Mouse (Mus musculus): ENCODE data around the gene 1110012L19Rik. TPM values are rescaled to one million over a fixed set of nuclear protein-coding genes. Genes with fewer than 3 reads are reported as not detected.
A peak's percentile ranks its signal among the peaks of the same experiment; 100 is the strongest.
"Not testable (repeated sequence)": the region's sequence is repeated elsewhere in the genome, so short reads cannot be mapped to it uniquely, and the experiment has no call there.

The 1110012L19Rik gene
- total RNA-seq (2022): 10 to 100 TPM; 10.7 to 14.9 (median 12.9) TPM

- peak; percentile 78 to 81 for DNase-seq (ENCODE audit: low spot score in 2 of 2)
Measured at GRCm38 (mm10) chrX:70385276-70385961, at the start of gene 1110012L19Rik. Gene 1110012L19Rik, plus strand, starts transcription at chrX:70385877.

- DNase-seq (ENCODE audit: low spot score in 2 of 2): peak in 1 of 2 experiments; percentile 4
Measured at GRCm38 (mm10) chrX:70362985-70363384, 22.7 kb upstream of the 1110012L19Rik start.

GRCm38 (mm10) chrX:70363446-70363845, 22.2 kb upstream of the 1110012L19Rik start:
- no peak for DNase-seq (ENCODE audit: low spot score in 2 of 2)

- no peak for DNase-seq (ENCODE audit: low spot score in 2 of 2)
Measured at GRCm38 (mm10) chrX:70364202-70364601, 21.5 kb upstream of the 1110012L19Rik start.

- DNase-seq (ENCODE audit: low spot score in 2 of 2): peak; percentile 76 to 77
Measured at GRCm38 (mm10) chrX:70364661-70365613, 20.7 kb upstream of the 1110012L19Rik start, which contains the start of gene Ids. Gene Ids, minus strand, starts transcription at chrX:70365084.

- not testable (repeated sequence) for DNase-seq (ENCODE audit: low spot score in 2 of 2)
Measured at GRCm38 (mm10) chrX:70369758-70370157, 15.9 kb upstream of the 1110012L19Rik start.

- not testable (repeated sequence) for DNase-seq (ENCODE audit: low spot score in 2 of 2)
Measured at GRCm38 (mm10) chrX:70374469-70375110, 11.1 kb upstream of the 1110012L19Rik start.

- DNase-seq (ENCODE audit: low spot score in 2 of 2): no peak
Measured at GRCm38 (mm10) chrX:70384917-70385275, 781 bp upstream of the 1110012L19Rik start.

- DNase-seq (ENCODE audit: low spot score in 2 of 2): no peak
Measured at GRCm38 (mm10) chrX:70385962-70386351, 280 bp downstream of the 1110012L19Rik start.

- not testable (repeated sequence) for DNase-seq (ENCODE audit: low spot score in 2 of 2)
Measured at GRCm38 (mm10) chrX:70392636-70393035, 7.0 kb downstream of the 1110012L19Rik start.

- DNase-seq (ENCODE audit: low spot score in 2 of 2): not testable (repeated sequence)
Measured at GRCm38 (mm10) chrX:70425473-70425872, 39.8 kb downstream of the 1110012L19Rik start.

Other genes starting within 250 kb of the 1110012L19Rik start
- gene Ids, start 20.8 kb upstream of the 1110012L19Rik start, total RNA-seq (2022): 100 to 1,000 TPM; 275 to 344 (median 299) TPM
- 10 to 100 TPM; 40.9 to 61.9 (median 53.9) TPM for gene Tmem185a, start 91.3 kb downstream of the 1110012L19Rik start, total RNA-seq (2022)